Mouse (Mus musculus): ENCODE results near the gene Hap1.
"Not testable (repeated sequence)": the region's sequence is repeated elsewhere in the genome, so short reads cannot be mapped to it uniquely, and the experiment has no call there.

Gene Hap1

DNA sequence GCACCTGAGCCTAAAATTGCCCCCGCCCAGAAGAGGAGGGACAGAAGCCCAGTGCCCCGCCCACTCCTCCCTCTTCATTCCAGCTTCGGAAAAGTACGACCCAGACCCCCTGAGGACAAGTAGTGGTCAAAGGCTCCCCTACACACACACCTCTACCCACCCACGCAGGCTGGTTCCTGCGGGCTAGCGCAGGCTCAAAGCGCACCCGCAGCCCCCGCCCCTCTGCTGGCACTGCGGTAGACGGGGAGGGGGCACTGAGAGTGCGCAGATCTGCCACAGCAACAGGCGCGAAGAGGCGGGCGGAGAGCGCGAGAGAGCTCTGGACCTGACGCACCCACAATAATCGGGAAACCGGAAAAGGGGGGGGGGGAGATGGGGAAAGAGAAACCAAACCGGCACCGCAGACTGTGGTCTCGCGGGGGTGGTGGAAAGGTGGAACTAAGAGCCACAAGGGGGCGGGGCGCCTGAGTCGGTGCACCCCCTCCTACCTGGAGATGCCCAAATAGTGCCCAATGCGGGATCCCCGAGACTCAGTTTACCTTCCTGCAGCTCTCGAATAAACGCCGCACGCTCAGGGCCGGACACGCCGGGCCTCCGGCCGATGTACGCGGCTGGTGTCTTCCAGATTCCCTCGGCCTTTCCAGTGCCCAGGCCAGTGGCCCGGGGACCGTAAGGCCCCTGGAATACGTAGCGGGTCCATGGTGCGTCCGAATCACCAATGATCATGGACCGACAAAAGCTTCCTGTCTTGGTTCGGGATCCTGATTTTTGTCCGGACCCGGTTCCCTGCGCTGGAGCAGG, 577 bp downstream of the Hap1 start:
- peak; percentile 67 for DNase-seq

DNA sequence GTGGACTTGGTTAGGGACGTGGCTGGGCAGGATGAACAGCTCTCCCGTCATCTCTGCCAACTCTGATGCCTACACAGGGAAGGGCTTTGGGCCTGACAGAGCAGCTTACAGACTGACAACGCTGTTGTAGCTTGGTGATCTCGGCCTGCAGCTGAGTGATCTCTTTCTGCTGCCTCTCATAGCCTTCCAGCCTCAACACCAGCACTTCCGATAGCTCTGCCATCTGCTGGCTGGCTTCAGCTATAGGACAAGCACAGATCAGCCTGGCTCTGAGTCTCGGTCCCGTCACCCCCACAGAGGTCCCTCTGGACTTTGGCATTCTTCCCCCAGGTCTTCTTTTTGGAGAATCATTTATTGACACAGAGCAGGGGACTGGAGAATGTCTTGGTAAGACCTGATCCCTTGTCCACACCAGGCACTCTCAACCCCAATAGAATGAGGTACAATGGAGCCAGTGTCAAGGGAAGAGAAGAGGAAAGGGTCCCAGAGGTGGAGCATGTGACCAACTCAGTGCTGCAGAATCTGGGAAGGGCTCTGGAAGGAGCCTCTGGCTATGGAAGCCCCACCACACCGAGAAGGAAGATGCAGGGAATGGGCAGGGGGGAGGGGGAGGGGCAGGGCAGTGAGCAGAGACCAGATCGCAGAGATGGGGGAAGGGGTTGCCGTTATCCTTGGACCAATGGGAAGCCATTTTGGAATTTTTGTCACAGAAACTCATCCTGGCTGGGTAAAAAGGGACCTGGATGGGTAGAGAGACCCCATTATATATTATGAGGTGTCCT, 3.7 kb downstream of the Hap1 start:
- peak; percentile 54 for DNase-seq

- no peak for DNase-seq
These were observed 11.7 kb downstream of the Hap1 start for GRCm38 (mm10) chr11:100344269-100344668.

GRCm38 (mm10) chr11:100335731-100336130, 20.2 kb downstream of the Hap1 start:
- DNase-seq: no peak

GRCm38 (mm10) chr11:100333944-100334457, 21.9 kb downstream of the Hap1 start, which contains the start of gene Gast:
Gast (plus strand) TSS chr11:100334407.
- DNase-seq: no peak

GRCm38 (mm10) chr11:100332766-100333515, 23.0 kb downstream of the Hap1 start:
- DNase-seq: peak; percentile 83

DNA sequence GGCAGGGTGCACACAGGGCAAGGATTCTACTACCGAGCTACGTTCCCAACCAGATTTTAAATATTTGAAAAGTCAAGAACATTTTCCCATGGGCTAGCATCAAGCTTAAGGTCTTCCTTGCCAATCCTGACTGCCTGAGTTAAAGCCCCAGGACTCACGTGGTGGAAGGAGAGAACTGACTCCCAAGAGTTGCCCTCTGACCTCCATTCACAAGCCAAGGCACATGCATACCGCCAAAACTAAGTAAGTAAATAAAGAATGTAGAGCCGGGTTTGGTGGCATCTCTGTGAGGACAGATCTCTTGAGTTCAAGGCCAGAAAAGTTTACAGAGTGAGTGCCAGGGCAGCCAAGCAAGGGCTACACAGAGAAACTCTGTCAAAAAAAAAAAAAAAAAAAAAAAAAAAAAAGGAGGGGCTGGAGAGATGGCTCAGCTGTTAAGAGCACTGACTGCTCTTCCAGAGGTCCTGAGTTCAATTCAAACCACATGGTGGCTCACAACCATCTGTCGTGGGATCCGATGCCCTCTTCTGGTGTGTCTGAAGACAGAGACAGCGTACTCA, 25.0 kb downstream of the Hap1 start:
- not testable (repeated sequence) for DNase-seq

GRCm38 (mm10) chr11:100330235-100330634, 25.7 kb downstream of the Hap1 start:
- no peak for DNase-seq

DNA sequence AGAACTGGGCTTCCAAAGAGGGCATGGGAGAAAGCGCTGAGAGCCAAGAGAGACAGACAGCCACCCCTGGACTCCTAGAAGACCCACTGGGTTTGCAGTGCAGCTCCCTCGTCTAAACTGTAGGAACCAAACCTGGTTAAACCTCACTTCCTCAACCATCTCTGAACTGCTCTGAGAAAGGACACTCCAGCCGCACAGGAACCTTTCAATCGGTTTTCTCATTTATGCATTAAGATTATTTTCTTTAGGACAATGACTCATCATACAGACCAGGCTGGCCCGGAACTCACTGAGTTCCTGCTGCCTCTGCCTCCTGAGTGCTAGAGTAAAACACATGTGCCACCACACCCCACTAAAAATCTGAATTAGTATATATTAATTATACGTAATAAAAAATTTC, 28.2 kb downstream of the Hap1 start:
- DNase-seq: no peak

- no peak for DNase-seq
These were observed 28.6 kb downstream of the Hap1 start for GRCm38 (mm10) chr11:100327316-100327715.

- no peak for DNase-seq
These were observed 30.8 kb downstream of the Hap1 start for GRCm38 (mm10) chr11:100325062-100325629.

DNA sequence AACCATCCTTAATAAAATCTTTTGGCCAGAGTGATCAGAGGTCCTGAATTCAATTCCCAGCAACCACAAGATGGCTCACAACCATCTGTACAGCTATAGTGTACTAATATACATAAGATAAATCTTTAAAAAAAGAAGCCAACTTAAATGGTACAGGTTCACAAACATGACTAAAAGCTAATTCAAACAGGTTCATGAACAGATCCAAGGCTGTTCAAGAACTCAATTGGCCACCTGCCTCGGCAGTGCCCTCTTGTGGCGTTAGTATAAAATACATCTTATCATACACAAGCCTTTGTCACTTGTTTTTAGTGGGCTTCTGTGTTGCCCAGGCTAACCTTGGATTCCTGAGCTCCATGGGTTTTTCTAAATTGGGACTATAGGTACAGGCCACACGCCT, 32.4 kb downstream of the Hap1 start:
- DNase-seq: no peak

DNA sequence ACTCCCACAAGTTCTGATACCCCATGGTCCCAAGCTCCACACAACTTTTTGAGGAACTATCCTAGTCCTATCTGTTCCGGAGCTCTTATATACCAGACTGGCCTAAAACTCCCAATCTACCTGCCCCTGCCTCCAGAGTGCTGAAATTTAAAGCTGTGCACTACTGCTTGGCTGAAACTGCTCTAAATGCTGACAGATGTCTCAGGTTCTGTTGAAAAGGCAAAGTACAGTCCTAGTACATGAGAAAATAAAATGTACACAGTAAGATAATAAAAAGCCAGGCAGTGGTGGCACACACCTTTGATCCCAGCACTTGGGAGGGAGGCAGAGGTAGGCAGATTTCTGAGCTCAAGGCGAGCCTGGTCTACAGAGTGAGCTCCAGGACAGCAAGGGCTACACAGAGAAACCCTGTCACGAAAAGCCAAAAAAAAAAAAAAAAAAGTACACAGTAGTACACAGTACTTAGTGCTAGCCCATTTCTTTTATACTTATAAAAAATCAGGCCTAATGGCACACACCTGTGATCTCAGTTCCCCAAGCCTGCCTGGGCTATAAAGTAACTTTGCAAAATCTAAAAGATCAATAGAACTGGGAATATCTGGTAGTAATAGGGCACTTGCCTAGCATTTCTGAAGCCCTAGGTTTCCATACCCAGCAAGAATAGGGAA, 33.2 kb downstream of the Hap1 start:
- no peak for DNase-seq

DNA sequence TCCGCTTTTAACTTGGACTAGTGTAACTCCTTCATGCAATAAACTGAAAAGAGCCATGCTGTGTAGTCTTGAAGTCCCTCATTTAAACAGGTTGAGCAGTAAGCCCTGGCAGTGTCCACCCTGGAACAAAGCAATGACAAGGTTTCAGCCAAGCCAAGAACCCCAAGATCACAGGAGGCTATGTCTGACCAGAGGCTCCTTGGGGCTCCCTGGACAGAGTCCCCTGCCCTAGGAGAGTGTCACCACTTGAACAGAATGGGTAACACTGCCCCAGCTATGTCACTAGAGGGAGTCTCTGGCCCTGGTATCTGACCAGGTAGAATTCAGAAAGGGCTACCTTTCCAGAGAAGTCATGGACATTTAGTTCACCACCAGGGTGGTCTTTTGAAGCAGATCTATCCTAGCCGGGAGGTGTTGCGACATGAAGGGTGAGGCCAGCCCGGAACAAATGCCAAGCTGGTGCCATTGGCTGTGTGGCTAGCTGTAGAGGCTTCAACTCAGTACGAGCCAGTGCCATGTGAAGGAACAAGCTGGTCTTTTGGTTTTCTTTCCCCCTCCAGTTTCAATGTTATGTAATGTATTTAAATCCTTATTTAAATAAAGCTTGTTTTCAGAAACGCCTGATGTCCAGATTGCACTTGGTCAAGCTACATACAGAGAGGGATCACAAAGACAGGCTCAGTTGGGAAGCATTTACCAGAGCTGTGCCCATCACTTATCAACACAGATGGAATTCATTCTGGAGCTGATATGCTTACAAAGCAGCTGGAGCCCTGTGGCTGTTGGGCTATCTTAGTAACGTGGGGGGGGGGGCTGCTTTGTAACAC, 34.2 kb downstream of the Hap1 start:
- DNase-seq: not testable (repeated sequence)

GRCm38 (mm10) chr11:100320701-100321410, 35.1 kb downstream of the Hap1 start:
- not testable (repeated sequence) for DNase-seq

- DNase-seq: peak; percentile 97
These were observed 35.7 kb downstream of the Hap1 start for GRCm38 (mm10) chr11:100320172-100320630.

GRCm38 (mm10) chr11:100319492-100320171, 36.3 kb downstream of the Hap1 start, which contains the start of gene Eif1:
Eif1 (plus strand) TSS chr11:100319885.
- peak; percentile 100 for DNase-seq

GRCm38 (mm10) chr11:100318529-100319451, 37.1 kb downstream of the Hap1 start:
- no peak for DNase-seq

All from layer of hippocampus, adult 9-11 months (tissue).